Comparison of ENCODE assay signal across 8 mouse cellular contexts in genomic region chr2:90577451-90578279, GRCm38 (mm10). TPM values are rescaled to one million over a fixed set of nuclear protein-coding genes. Genes with fewer than 3 reads are reported as not detected.
A peak's percentile ranks its signal among the peaks of the same experiment; 100 is the strongest.
DNase-seq lines count a peak whose midpoint lies in the region; ATAC-seq and TF ChIP-seq lines count a peak whose summit lies in the region.
"Had no signal": no experiment of that assay in that cellular context is flagged by ENCODE, and none has a peak within 500 bp of the region (broad histone marks: within the 10 kb centered on the region; RNA-seq: fewer than 3 reads in every experiment).

No protein-coding gene starts in this region.

- no peak overlapping the region for H3K4me3 ChIP-seq in lung, postnatal 0 days (ENCODE audit: low read depth, low read length)

- ATAC-seq in lung, postnatal 0 days, result no peak
- peak; percentile 40 for ATAC-seq in granulocyte monocyte progenitor cell, adult 5-6 weeks (replicated peaks; ENCODE audit: poor library complexity, severe bottlenecking)
- peak; percentile 13; the same call in 1 of the 2 replicates for ATAC-seq in monocyte, adult 5-6 weeks (replicated peaks; ENCODE audit: insufficient number of reproducible peaks, low FRiP score, low TSS enrichment, poor library complexity, severe bottlenecking)

- no peak for TF ChIP-seq EP300 in lung, postnatal 0 days (IDR thresholded peaks at IDR 0.05)

- H3K36me3 ChIP-seq in lung, postnatal 0 days (ENCODE audit: insufficient read depth, low read length), result no peaks in the 10 kb centered on the region

- H3K9me3 ChIP-seq in lung, postnatal 0 days (ENCODE audit: low read length), result no peaks in the 10 kb centered on the region

- no peak overlapping the region for H3K9ac ChIP-seq in lung, postnatal 0 days (replicated peaks; ENCODE audit: low read depth)
- H3K9ac ChIP-seq: lung, embryonic 14.5 days had no signal

- DNase-seq in heart, adult 8-10 months (ENCODE audit: low spot score), result peak; percentile 28
- DNase-seq in heart, postnatal 10 days, result no peak
- peak; percentile 34 for DNase-seq in lung, postnatal 0 days (ENCODE audit: low spot score)
- DNase-seq in lung, postnatal 10 days, result no peak
- no peak for DNase-seq in left cerebral cortex, postnatal 4 days
- DNase-seq: lung, embryonic 14.5 days had no signal

- no peak for TF ChIP-seq CTCF in lung, postnatal 0 days (IDR thresholded peaks at IDR 0.05)

- no peaks in the 10 kb centered on the region for H3K4me1 ChIP-seq in lung, postnatal 0 days (ENCODE audit: insufficient read depth, low read depth, low read length)

- intact Hi-C loops in heart, postnatal 10 days (cut with DNase I), result no loop called here
- intact Hi-C loops in left cerebral cortex, postnatal 4 days (cut with DNase I), result loop anchor here (5.0 kb wide), 2 partner anchors 95 to 105 kb away; no protein-coding TSS in a partner anchor

- H3K27ac ChIP-seq in lung, postnatal 0 days (ENCODE audit: low read length), result no peak overlapping the region

- 85% methylated on average over 7 of the region's 7 CpGs for WGBS in lung, postnatal 0 days

- H3K4me2 ChIP-seq in lung, postnatal 0 days (replicated peaks; ENCODE audit: low read depth, low read length), result no peak overlapping the region

- H3K27me3 ChIP-seq in lung, postnatal 0 days (replicated peaks; ENCODE audit: insufficient read depth, low read length), result no peaks in the 10 kb centered on the region

RNA-seq across cellular contexts. Expression of gene Ptprj, which starts 2.8 kb away (rescaled TPM):
- total RNA-seq in heart, adult 8-10 months (2022), result 1 to 10 TPM; 6.0 to 7.3 (median 7.0) TPM
- total RNA-seq in heart, postnatal 10 days (2021), result 10 to 100 TPM in 1 of 2 experiments, 1 to 10 TPM in 1; 9.1 to 13.1 TPM
- 4.2 TPM in 2 replicates for polyA plus RNA-seq in lung, postnatal 0 days (2015; fragmentation: Nextera tagmentation; extraction: Ambion mirVana)
- total RNA-seq in granulocyte monocyte progenitor cell, adult 5-6 weeks (2014; fragmentation: Nextera tagmentation), result 14.5 and 15.0 TPM in 2 replicates
- 13.3 and 15.9 TPM in 2 replicates for total RNA-seq in granulocyte monocyte progenitor cell, adult 5-6 weeks (2017)
- total RNA-seq in monocyte, adult 5-6 weeks (2017), result 224 to 262 TPM (median 261 TPM) in 3 replicates
- 10 to 100 TPM; 50.8 to 51.2 TPM for total RNA-seq in left cerebral cortex, postnatal 4 days (2021)

Comparison
In these comparisons a context has a peak if more than half of its experiments do, and no peak if none do; other contexts are left out.
1. DNase-seq: peak in heart, adult 8-10 months (single experiment) and lung, postnatal 0 days (single experiment); none in heart, postnatal 10 days (0 of 2), lung, postnatal 10 days (single experiment) and left cerebral cortex, postnatal 4 days (single experiment).